Mouse (Mus musculus) cerebellum, postnatal 10 days (tissue): ENCODE data around the gene Lpar4.

ENCODE experiments used
- DNase-seq, 2 experiments: peaks; one replicate each; pipeline ENCODE4 v3.0.0; 2021; ENCODE audit warnings: mixed read lengths in 2 of 2

Lpar4 gene

GRCm38 (mm10) chrX:106920175-106920827 lies at the start of gene Lpar4:
TSS of gene Lpar4 (plus strand) at chrX:106920625.
- peak; percentile 35 to 47 for DNase-seq

- peak; percentile 1 for DNase-seq
These were observed 49.0 kb upstream of the Lpar4 start for GRCm38 (mm10) chrX:106871426-106871825.

GRCm38 (mm10) chrX:106871894-106872293 lies 48.5 kb upstream of the Lpar4 start:
- DNase-seq: no peak

- DNase-seq: no peak
These were observed 48.1 kb upstream of the Lpar4 start for GRCm38 (mm10) chrX:106872315-106872714.

- DNase-seq: no peak
These were observed 22.6 kb upstream of the Lpar4 start for GRCm38 (mm10) chrX:106897707-106898275.

GRCm38 (mm10) chrX:106920828-106921619 lies 599 bp downstream of the Lpar4 start:
- DNase-seq: no peak

GRCm38 (mm10) chrX:106924572-106924971 lies 4.1 kb downstream of the Lpar4 start:
- no peak for DNase-seq

- no peak for DNase-seq
These were observed 18.9 kb downstream of the Lpar4 start for GRCm38 (mm10) chrX:106939326-106939725.

GRCm38 (mm10) chrX:106950558-106950957 lies 30.1 kb downstream of the Lpar4 start:
- no peak for DNase-seq

- DNase-seq: no peak
These were observed 30.6 kb downstream of the Lpar4 start for GRCm38 (mm10) chrX:106951016-106951415.

- DNase-seq: no peak
These were observed 33.4 kb downstream of the Lpar4 start for GRCm38 (mm10) chrX:106953840-106954239.

- no peak for DNase-seq
These were observed 41.8 kb downstream of the Lpar4 start for GRCm38 (mm10) chrX:106962233-106962632.

GRCm38 (mm10) chrX:106964326-106964725 lies 43.9 kb downstream of the Lpar4 start:
- DNase-seq: peak; percentile 27 to 45
